Mouse (Mus musculus): ENCODE data around the gene Nectin4.

- no peak for TF ChIP-seq TAL1 (IDR thresholded peaks at IDR 0.05; ENCODE audit: low read length)
- TF ChIP-seq GATA1 (IDR thresholded peaks at IDR 0.05; ENCODE audit: low read length), result no peak
These were observed 27.4 kb upstream of the Nectin4 start for GRCm38 (mm10) chr1:171342262-171343207.

Data from erythroblast, embryonic 14.5 days (primary cell).